Mouse (Mus musculus) midbrain, postnatal 0 days (tissue): ENCODE data around the gene Dennd5a. TPM values are rescaled to one million over a fixed set of nuclear protein-coding genes. Genes with fewer than 3 reads are reported as not detected.

Experiments used
- ATAC-seq: fragments of 200-750 bp; cut with Nextera tagmentation; 2 replicates; pipeline ENCODE4 v1.8.0; 2017; ENCODE audit warnings: moderate number of reproducible peaks, mild to moderate bottlenecking, moderate TSS enrichment, moderate library complexity; ENCODE audit not compliant: low FRiP score
- DNase-seq: peaks from one replicate; pipeline ENCODE4 v3.0.0-alpha.2; 2015; ENCODE audit warnings: low spot score
- H3K27ac ChIP-seq: fragments of 300-500 bp; sonication (generic); 2 replicates; pipeline ENCODE4 v1.5.1; 2014; ENCODE audit warnings: low read depth, mild to moderate bottlenecking, low read length, mixed read lengths
- H3K27me3 ChIP-seq: fragments of 300-500 bp; sonication (generic); 2 replicates; pipeline ENCODE4 v1.6.1; 2014; ENCODE audit warnings: low read length, control low read depth, mixed read lengths; ENCODE audit not compliant: insufficient read depth
- H3K36me3 ChIP-seq: fragments of 300-500 bp; sonication (generic); 2 replicates; pipeline ENCODE4 v1.6.1; 2014; ENCODE audit warnings: low read length, control low read depth, mixed read lengths; ENCODE audit not compliant: insufficient read depth
- H3K4me1 ChIP-seq: fragments of 300-500 bp; sonication (generic); 2 replicates; pipeline ENCODE4 v1.6.1; 2014; ENCODE audit warnings: mild to moderate bottlenecking, control low read depth, antibody characterized with exemption, low read length, mixed read lengths; ENCODE audit not compliant: insufficient read depth
- H3K4me2 ChIP-seq: fragments of 300-500 bp; sonication (generic); 2 replicates; pipeline ENCODE4 v1.6.1; 2014; ENCODE audit warnings: low read depth, mild to moderate bottlenecking, low read length, mixed read lengths; ENCODE audit not compliant: poor library complexity, severe bottlenecking
- H3K4me3 ChIP-seq: fragments of 300-500 bp; sonication (generic); 2 replicates; pipeline ENCODE4 v1.5.1; 2014; ENCODE audit warnings: low read depth, mild to moderate bottlenecking, low read length, moderate library complexity
- H3K9ac ChIP-seq: fragments of 300-500 bp; sonication (generic); replicated peaks from 2 replicates; pipeline ENCODE4 v1.6.1; 2014; ENCODE audit warnings: mild to moderate bottlenecking, low read length, moderate library complexity, mixed read lengths; ENCODE audit not compliant: poor library complexity, severe bottlenecking
- H3K9me3 ChIP-seq: fragments of 300-500 bp; sonication (generic); 2 replicates; pipeline ENCODE4 v1.6.1; 2016; ENCODE audit warnings: low read length, control low read depth
- CTCF ChIP-seq: IDR thresholded peaks from 2 replicates; pipeline ENCODE4 v1.5.1; 2016; ENCODE audit warnings: antibody characterized with exemption, mild to moderate bottlenecking
- WGBS: fragments of 180-500 bp; shearing (Covaris S2); extraction: QIAGEN DNeasy Blood & Tissue Kit; methylation state at CpG from one replicate; pipeline ENCODE4 v1.1.7; 2014; 5-methylcytosine and 5-hydroxymethylcytosine counted together
- polyA plus RNA-seq: library from polyadenylated mRNA; unstranded; fragments of >200 nt; fragmentation: Nextera tagmentation; extraction: Ambion mirVana; gene quantifications from 2 replicates; pipeline ENCODE4 v1.2.1, GENCODE M21; 2015
- total RNA-seq: library from RNA; depleted of rRNA; stranded (reverse); fragments of >200 nt; gene quantifications from 2 replicates; pipeline ENCODE4 v1.2.3, GENCODE M21; 2014

Dennd5a gene
- total and polyA plus RNA-seq, 2 experiments from 2014 or later = 28.7 to 185 TPM

DNA sequence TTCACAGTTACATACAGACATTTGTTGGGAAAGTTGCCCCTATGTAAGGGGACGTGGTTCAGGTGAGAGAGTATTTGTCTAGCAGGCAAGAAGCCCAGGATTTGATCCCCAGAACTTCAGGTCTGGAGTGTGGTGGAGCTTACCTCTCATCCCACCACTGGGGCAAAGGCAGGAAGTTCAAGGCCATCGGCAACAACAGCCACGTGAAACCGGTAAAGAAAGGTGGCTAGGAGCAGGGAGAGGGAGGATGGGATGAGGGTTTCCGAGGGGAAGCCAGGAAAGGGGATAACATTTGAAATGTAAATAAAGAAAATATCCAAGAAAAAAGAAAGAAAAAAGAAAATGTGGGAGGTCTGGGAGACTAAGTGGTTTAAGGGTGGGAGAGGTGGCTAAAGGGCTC is 87.1 kb downstream of the Dennd5a start:
- Histone ChIP-seq H3K4me1 (no peaks in the 10 kb centered on the region), H3K4me2 (no peak overlapping the region), H3K9me3 (no peaks in the 10 kb centered on the region), H3K27me3 (no peaks in the 10 kb centered on the region), H3K36me3 (no peaks in the 10 kb centered on the region), H3K9ac (no peak overlapping the region), H3K27ac (no peak overlapping the region), H3K4me3 (no peak overlapping the region)
- TF ChIP-seq CTCF = no peak
- DNase-seq = no peak
- 54% methylated on average over 5 of the region's 5 CpGs for WGBS
- ATAC-seq = no peak

DNA sequence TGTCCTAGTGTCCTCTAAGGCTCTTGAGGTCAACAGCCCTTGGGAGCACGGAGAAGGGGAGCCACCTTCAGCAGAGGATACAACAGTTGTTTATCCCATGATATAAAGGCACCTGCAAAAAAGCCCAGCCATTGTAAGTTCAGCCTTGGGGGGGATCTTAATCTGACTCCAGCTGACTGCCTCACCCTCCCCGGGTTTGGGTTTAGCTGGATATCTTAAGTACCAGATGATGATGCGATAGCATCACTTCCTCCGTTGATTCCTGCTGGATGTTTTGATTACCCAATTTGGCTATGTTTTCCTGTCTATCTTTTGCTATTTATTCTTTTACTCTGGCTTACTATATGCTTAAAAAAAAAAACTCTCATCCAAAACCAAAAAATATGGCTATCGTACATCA is 89.0 kb downstream of the Dennd5a start:
- WGBS = 84% methylated on average over 5 of the region's 5 CpGs
- ATAC-seq = no peak
- H3K4me1 ChIP-seq = no peaks in the 10 kb centered on the region
- H3K27me3 ChIP-seq = no peaks in the 10 kb centered on the region; the same call in 1 of the 2 replicates
- no peak for DNase-seq
- no peak overlapping the region for H3K4me2 ChIP-seq
- H3K9ac ChIP-seq = no peak overlapping the region
- no peak overlapping the region for H3K27ac ChIP-seq
- no peaks in the 10 kb centered on the region for H3K36me3 ChIP-seq
- H3K9me3 ChIP-seq = no peaks in the 10 kb centered on the region
- no peak overlapping the region for H3K4me3 ChIP-seq
- TF ChIP-seq CTCF = no peak

DNA sequence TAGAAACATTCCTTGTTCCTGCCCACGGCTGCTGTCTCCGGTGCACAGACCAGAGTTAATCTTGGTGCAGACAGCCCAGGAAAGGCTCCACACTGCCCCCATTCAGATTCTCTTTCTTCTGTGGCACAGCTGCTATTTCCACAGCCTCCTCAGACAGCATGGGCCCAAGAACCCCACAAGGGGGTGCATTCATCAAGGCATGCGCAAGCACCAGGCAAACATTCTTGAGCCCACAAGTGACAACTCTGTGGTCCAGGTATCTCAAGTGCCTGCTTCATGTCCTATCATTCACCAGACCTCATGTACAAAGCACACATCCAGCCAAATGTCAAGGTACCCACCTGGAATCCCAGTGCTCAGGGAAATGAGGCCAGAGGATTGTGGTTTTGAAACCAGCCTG is 91.8 kb downstream of the Dennd5a start:
- Histone ChIP-seq H3K9ac (no peak overlapping the region), H3K4me2 (no peak overlapping the region), H3K4me1 (no peaks in the 10 kb centered on the region), H3K36me3 (no peaks in the 10 kb centered on the region), H3K27me3 (peaks cover 7% of the 10 kb centered on the region), H3K27ac (no peak overlapping the region), H3K4me3 (no peak overlapping the region), H3K9me3 (no peaks in the 10 kb centered on the region)
- ATAC-seq (no peak), DNase-seq (peak; percentile 56)
- WGBS = 21% methylated on average over 3 of the region's 3 CpGs
- TF ChIP-seq CTCF = peak; percentile 63

DNA sequence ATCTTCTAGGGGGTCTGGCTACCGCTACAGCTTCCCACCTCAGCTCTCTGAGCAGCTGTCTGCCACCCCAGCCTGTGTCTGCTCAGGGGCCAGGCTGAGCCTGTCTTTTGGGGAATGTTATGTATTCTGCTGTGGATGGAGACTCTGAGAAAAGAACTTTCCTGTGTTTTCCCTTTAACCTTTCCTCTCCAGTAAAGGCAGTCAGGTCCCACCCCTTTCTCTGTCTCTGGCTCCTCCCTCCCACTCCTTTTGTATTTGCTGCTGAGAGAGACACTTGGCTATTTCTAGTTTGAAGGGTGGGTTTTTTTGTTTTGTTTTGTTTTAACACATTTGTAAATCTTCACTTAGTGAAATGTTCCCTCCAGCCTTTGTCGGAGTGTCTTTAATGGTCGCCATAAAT is 93.6 kb downstream of the Dennd5a start:
- no peak for TF ChIP-seq CTCF
- no peak overlapping the region for H3K27ac ChIP-seq
- peaks cover 7% of the 10 kb centered on the region for H3K27me3 ChIP-seq
- no peak overlapping the region for H3K9ac ChIP-seq
- no peaks in the 10 kb centered on the region for H3K4me1 ChIP-seq
- ATAC-seq (no peak), DNase-seq (no peak)
- 40% methylated on average over 3 of the region's 3 CpGs for WGBS
- H3K36me3 ChIP-seq = no peaks in the 10 kb centered on the region
- H3K4me3 ChIP-seq = no peak overlapping the region
- no peaks in the 10 kb centered on the region for H3K9me3 ChIP-seq
- no peak overlapping the region for H3K4me2 ChIP-seq

- TF ChIP-seq CTCF = no peak
- H3K9ac ChIP-seq = peak within 1 kb of the TSS; percentile 67
- WGBS = 2% methylated on average over 52 of the region's 69 CpGs
- peak; percentile 48; the same call in 1 of the 2 replicates for ATAC-seq
- H3K27ac ChIP-seq = no peak within 1 kb of the TSS
- H3K4me1 ChIP-seq = no peaks in the 10 kb centered on the region
- no peak for DNase-seq
- H3K9me3 ChIP-seq = no peaks in the 10 kb centered on the region
- H3K27me3 ChIP-seq = peaks cover 7% of the 10 kb centered on the region
- H3K36me3 ChIP-seq = no peaks in the 10 kb centered on the region
- H3K4me3 ChIP-seq = peak within 1 kb of the TSS; percentile 60
- peak within 1 kb of the TSS; percentile 95 for H3K4me2 ChIP-seq
Observed at GRCm38 (mm10) chr7:109865370-109866229, 94.7 kb downstream of the Dennd5a start, which contains the start of gene Scube2. TSS of gene Scube2 (minus strand) at chr7:109865679.

DNA sequence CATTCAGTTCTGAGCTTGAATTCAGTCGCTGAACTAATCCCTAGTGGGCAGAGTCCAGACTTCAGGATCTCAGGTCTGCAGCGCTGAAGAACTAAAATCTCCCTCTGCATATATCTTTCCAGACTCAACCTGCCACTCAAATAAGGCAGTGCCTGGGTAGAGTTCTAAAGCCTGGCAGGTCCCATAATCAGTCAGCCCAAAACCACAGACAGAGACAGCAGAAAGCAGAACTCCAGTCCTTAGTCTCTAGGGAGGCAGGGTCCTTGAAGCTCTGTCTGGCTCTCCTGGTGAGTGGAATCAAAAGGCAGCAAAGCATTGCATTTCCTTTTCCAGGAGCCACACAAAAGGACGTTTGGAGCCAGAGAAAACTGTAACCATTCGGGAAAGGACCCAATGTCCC is 96.7 kb downstream of the Dennd5a start:
- TF ChIP-seq CTCF = no peak
- DNase-seq = no peak
- H3K36me3 ChIP-seq = no peaks in the 10 kb centered on the region
- no peaks in the 10 kb centered on the region for H3K9me3 ChIP-seq
- no peak overlapping the region for H3K4me2 ChIP-seq
- WGBS = 19% methylated on average over 4 of the region's 4 CpGs
- H3K27ac ChIP-seq = no peak overlapping the region
- ATAC-seq = no peak
- H3K27me3 ChIP-seq = peaks cover 7% of the 10 kb centered on the region
- H3K4me3 ChIP-seq = no peak overlapping the region
- H3K4me1 ChIP-seq = no peaks in the 10 kb centered on the region
- H3K9ac ChIP-seq = no peak overlapping the region
